Mouse (Mus musculus) stomach, embryonic 16.5 days (tissue): ENCODE measurements around the gene Sept10. TPM values are rescaled to one million over a fixed set of nuclear protein-coding genes. Genes with fewer than 3 reads are reported as not detected.
"Not testable (repeated sequence)": the region's sequence is repeated elsewhere in the genome, so short reads cannot be mapped to it uniquely, and the experiment has no call there.

Experiments
- ATAC-seq: fragments of 200-750 bp; cut with Nextera tagmentation; 2 replicates; pipeline ENCODE4 v1.8.0; 2017; ENCODE audit warnings: moderate number of reproducible peaks, moderate TSS enrichment; ENCODE audit not compliant: insufficient read depth, low FRiP score
- H3K27ac ChIP-seq: fragments of 300-500 bp; sonication (generic); 2 replicates; pipeline ENCODE4 v1.5.1; 2014; ENCODE audit warnings: low read length
- H3K27me3 ChIP-seq: fragments of 300-500 bp; sonication (generic); 2 replicates; pipeline ENCODE4 v1.6.1; 2014; ENCODE audit warnings: low read length, control low read depth, mixed read lengths; ENCODE audit not compliant: control insufficient read depth, insufficient read depth
- H3K36me3 ChIP-seq: fragments of 300-500 bp; sonication (generic); 2 replicates; pipeline ENCODE4 v1.6.1; 2014; ENCODE audit warnings: low read length; ENCODE audit not compliant: control insufficient read depth, insufficient read depth
- H3K4me1 ChIP-seq: fragments of 300-500 bp; sonication (generic); 2 replicates; pipeline ENCODE4 v1.6.1; 2014; ENCODE audit warnings: low read length, control low read depth, mixed read lengths; ENCODE audit not compliant: control insufficient read depth, insufficient read depth
- H3K4me2 ChIP-seq: fragments of 300-500 bp; sonication (generic); 2 replicates; pipeline ENCODE4 v1.6.1; 2014; ENCODE audit warnings: low read depth, low read length, mixed read lengths
- H3K4me3 ChIP-seq: fragments of 300-500 bp; sonication (generic); replicated peaks from 2 replicates; pipeline ENCODE4 v1.5.1; 2014; ENCODE audit warnings: mild to moderate bottlenecking, low read length
- H3K9ac ChIP-seq: fragments of 300-500 bp; sonication (generic); 2 replicates; pipeline ENCODE4 v1.6.1; 2014; ENCODE audit warnings: low read length
- H3K9me3 ChIP-seq: fragments of 300-500 bp; sonication (generic); replicated peaks from 2 replicates; pipeline ENCODE4 v1.6.1; 2016; ENCODE audit warnings: low read length, control low read depth; ENCODE audit not compliant: control insufficient read depth
- WGBS: fragments of 180-500 bp; shearing (Covaris S2); extraction: QIAGEN DNeasy Blood & Tissue Kit; methylation state at CpG from one replicate; pipeline ENCODE4 v1.1.7; 2014; 5-methylcytosine and 5-hydroxymethylcytosine counted together
- polyA plus RNA-seq: library from polyadenylated mRNA; unstranded; fragments of >200 nt; fragmentation: Nextera tagmentation; extraction: Ambion mirVana; gene quantifications from 2 replicates; pipeline ENCODE4 v1.2.1, GENCODE M21; 2015

The Sept10 gene
- polyA plus RNA-seq, 1 experiment from 2014 or later, result 41.7 TPM

GRCm38 (mm10) chr10:59110386-59110785 is 111.3 kb downstream of the Sept10 start:
- WGBS, result 93% methylated on average over 7 of the region's 7 CpGs
- no peaks in the 10 kb centered on the region for H3K4me1 ChIP-seq

DNA sequence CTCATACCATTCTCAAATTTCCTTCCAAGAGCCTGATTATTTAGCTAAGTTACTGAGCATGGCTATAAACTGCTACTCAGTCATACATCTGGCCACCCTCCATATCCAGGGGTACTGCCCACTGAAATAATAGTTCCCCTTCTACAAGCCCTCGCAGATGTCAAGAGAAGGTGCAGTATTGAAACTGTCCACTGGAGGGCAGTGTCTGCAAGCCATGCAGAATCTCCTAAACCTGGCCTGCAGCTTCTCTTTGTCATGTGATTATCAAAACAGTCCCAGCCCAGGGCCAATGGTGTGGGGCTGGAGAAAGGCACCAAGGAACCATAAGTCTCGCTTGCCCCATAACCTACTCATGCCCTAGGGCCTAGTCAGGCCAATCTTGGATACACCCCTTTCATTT is 112.6 kb downstream of the Sept10 start:
- Histone ChIP-seq H3K4me2 (no peak overlapping the region), H3K9ac (no peak overlapping the region), H3K9me3 (no peaks in the 10 kb centered on the region), H3K4me1 (no peaks in the 10 kb centered on the region), H3K4me3 (no peak overlapping the region), H3K27ac (no peak overlapping the region), H3K27me3 (no peaks in the 10 kb centered on the region), H3K36me3 (no peaks in the 10 kb centered on the region)
- ATAC-seq, result no peak
- WGBS, result 29% methylated on average over 2 of the region's 2 CpGs

More at GRCm38 (mm10) chr10:59110386-59110785, 111.3 kb downstream of the Sept10 start:
- Histone ChIP-seq H3K27me3 (no peaks in the 10 kb centered on the region), H3K9me3 (no peaks in the 10 kb centered on the region), H3K36me3 (no peaks in the 10 kb centered on the region), H3K4me2 (no peak overlapping the region), H3K27ac (no peak overlapping the region), H3K4me3 (no peak overlapping the region), H3K9ac (no peak overlapping the region)
- ATAC-seq, result no peak

DNA sequence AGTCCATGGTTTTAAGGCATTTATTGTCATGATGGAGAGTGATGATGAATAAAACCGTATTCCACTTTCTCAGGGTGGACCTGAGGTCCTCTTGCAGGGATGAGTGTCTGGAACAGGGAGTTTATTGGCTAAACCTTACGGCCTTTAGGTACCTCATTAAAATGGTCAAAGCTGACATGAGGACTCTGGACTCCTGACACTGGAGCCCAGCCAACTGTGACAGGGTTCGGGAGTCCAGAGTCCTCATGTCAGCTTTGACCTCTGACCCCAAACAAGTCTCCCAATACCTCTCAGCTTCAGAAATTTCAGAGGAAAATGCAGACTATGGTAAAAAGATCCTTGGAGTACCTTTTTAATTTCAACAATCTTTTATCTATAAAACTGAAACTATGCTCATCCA is 115.0 kb downstream of the Sept10 start:
- Histone ChIP-seq H3K27me3 (peaks cover 4% of the 10 kb centered on the region; the same call in 1 of the 2 replicates), H3K9ac (no peak overlapping the region), H3K36me3 (no peaks in the 10 kb centered on the region), H3K4me2 (no peak overlapping the region), H3K27ac (no peak overlapping the region), H3K9me3 (no peaks in the 10 kb centered on the region), H3K4me1 (no peaks in the 10 kb centered on the region), H3K4me3 (no peak overlapping the region)
- no peak for ATAC-seq
- WGBS, result 81% methylated on average over 3 of the region's 3 CpGs

- Histone ChIP-seq H3K4me3 (no peak overlapping the region), H3K27ac (no peak overlapping the region), H3K4me2 (no peak overlapping the region), H3K4me1 (no peaks in the 10 kb centered on the region), H3K9ac (no peak overlapping the region), H3K36me3 (no peaks in the 10 kb centered on the region), H3K9me3 (no peaks in the 10 kb centered on the region), H3K27me3 (peaks cover 4% of the 10 kb centered on the region; the same call in 1 of the 2 replicates)
- ATAC-seq, result no peak
- 65% methylated on average over 8 of the region's 8 CpGs for WGBS
Observed at GRCm38 (mm10) chr10:59105885-59106284, 115.8 kb downstream of the Sept10 start.

GRCm38 (mm10) chr10:59104683-59105082 is 117.0 kb downstream of the Sept10 start:
- WGBS, result 85% methylated on average over 5 of the region's 5 CpGs
- Histone ChIP-seq H3K27me3 (peaks cover 4% of the 10 kb centered on the region; the same call in 1 of the 2 replicates), H3K4me3 (no peak overlapping the region), H3K36me3 (no peaks in the 10 kb centered on the region), H3K4me2 (no peak overlapping the region), H3K4me1 (no peaks in the 10 kb centered on the region), H3K27ac (no peak overlapping the region), H3K9me3 (no peaks in the 10 kb centered on the region), H3K9ac (no peak overlapping the region)
- no peak for ATAC-seq

DNA sequence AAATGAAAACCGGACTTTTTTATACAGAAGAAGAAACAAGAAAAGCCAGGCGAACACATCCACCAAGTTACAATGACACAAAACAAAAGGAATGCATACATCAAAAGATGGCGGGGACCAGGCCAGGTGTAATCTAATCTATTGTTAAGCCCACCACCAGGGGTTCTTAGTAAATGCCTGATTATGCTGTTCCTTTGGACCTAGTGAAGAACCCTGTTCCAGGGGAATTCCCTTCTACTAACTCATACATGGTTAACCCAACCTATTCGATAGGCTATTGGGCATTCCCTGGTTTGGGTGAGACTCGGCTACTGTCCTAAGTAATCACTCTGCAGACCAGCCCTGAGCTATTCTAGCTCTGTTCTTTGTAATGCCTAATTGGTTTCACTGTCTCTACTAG is 118.6 kb downstream of the Sept10 start:
- not testable (repeated sequence) for H3K9me3 ChIP-seq, H3K4me2 ChIP-seq, H3K36me3 ChIP-seq, ATAC-seq, H3K4me1 ChIP-seq, H3K27me3 ChIP-seq, H3K27ac ChIP-seq, H3K9ac ChIP-seq, H3K4me3 ChIP-seq
- 89% methylated on average over 5 of the region's 5 CpGs for WGBS

- H3K4me2 ChIP-seq, result no peak overlapping the region
- 88% methylated on average over 7 of the region's 7 CpGs for WGBS
- H3K4me1 ChIP-seq, result no peaks in the 10 kb centered on the region
- no peaks in the 10 kb centered on the region for H3K27me3 ChIP-seq
- no peak overlapping the region for H3K9ac ChIP-seq
- no peaks in the 10 kb centered on the region for H3K36me3 ChIP-seq
- H3K4me3 ChIP-seq, result no peak overlapping the region
- no peaks in the 10 kb centered on the region for H3K9me3 ChIP-seq
- no peak for ATAC-seq
- H3K27ac ChIP-seq, result no peak overlapping the region
Observed at GRCm38 (mm10) chr10:59091988-59092387, 129.7 kb downstream of the Sept10 start.

Other genes with a start within 250 kb of the Sept10 start
- 20.6 and 21.3 TPM in 2 replicates for gene Sowahc, start 106 bp upstream of the Sept10 start, polyA plus RNA-seq
- 80.9 and 90.0 TPM in 2 replicates for gene P4ha1, start 101.4 kb upstream of the Sept10 start, polyA plus RNA-seq
- 7.2 and 21.0 TPM in 2 replicates for gene Gm10273, start 173.8 kb upstream of the Sept10 start, polyA plus RNA-seq
- 12.7 and 13.1 TPM in 2 replicates for gene Pla2g12b, start 181.8 kb upstream of the Sept10 start, polyA plus RNA-seq
- 2.4 and 3.2 TPM in 2 replicates for gene Oit3, start 219.9 kb upstream of the Sept10 start, polyA plus RNA-seq